Mouse (Mus musculus): Measurements from ENCODE around the gene Adgrl1. TPM values are rescaled to one million over a fixed set of nuclear protein-coding genes. Genes with fewer than 3 reads are reported as not detected.

The Adgrl1 gene
- 31.2 and 35.2 TPM in 2 replicates for total RNA-seq (2014; fragmentation: Nextera tagmentation)
- total RNA-seq (2017) = 9.1 and 11.3 TPM in 2 replicates
- 18.5 and 20.7 TPM in 2 replicates for polyA plus RNA-seq (2012)

DNA sequence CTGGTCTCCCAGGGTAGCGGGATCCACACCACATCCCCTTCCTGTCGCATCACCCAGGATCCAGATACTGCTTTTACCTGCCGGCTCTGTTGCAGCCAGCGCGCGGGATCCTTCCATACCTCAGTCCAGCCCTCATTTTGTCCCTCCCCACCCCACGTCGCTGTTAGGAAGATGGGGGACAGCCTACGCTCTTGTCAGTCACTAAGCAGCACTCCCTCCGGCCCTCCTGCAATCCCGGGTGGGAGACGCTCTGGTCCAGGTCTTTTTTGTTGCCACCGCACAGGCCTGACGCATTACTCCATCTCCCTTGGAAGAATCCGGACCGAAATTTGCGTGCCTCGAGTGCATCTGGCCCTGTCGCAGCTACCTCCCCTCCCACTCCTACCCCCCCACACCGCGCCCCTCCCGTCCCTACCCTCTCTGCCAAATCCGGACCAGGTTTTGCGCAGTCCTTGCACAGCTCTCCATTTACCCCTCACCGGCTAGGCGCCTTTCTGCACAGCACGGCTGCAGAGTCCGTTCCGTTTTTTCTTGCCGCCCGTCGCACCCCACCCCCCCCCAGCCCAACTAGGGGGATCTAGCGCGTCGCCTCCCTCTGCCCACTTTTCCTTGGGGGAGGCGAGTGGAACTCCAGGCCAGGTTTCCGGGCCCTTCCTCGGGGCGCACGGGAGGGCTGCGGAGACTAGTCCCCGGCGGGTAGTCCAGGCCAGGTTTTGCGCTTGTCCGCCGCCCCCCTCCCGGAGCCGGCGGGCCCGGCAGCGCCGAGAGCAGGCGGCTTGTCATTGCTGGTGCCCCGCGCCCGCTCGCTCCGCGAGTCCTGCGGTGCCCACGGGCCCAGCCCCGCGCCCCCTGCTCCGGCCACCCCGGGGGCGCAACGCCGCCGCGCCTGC, at the start of gene Adgrl1:
Gene Adgrl1, plus strand, starts transcription at position 743 of the 890 bp plus-strand sequence.
- H3K4me1 ChIP-seq (ENCODE audit: insufficient read depth, low read depth, low read length) = peaks cover 60% of the 10 kb centered on the region
- peak within 1 kb of the TSS; percentile 79 for H3K4me3 ChIP-seq (ENCODE audit: low read depth, low read length)
- H3K36me3 ChIP-seq (replicated peaks) = peaks cover 9% of the 10 kb centered on the region
- H3K27me3 ChIP-seq (ENCODE audit: insufficient read depth, low read length) = peaks cover 53% of the 10 kb centered on the region
- ATAC-seq (ENCODE audit: extremely low read depth, insufficient number of reproducible peaks, low FRiP score, poor library complexity, severe bottlenecking) (peak; percentile 47), DNase-seq (ENCODE audit: low spot score) (peak; percentile 90)
- H3K9me3 ChIP-seq (replicated peaks) = no peaks in the 10 kb centered on the region
- TF ChIP-seq GATA1 (IDR thresholded peaks at IDR 0.05; ENCODE audit: borderline replicate concordance, low read length) (no peak), TAL1 (conservative IDR thresholded peaks at IDR 0.05; ENCODE audit: low read depth, low read length) (no peak), POLR2AphosphoS5 (IDR thresholded peaks at IDR 0.05; ENCODE audit: insufficient replicate concordance, low read depth, low read length) (no peak), GATA2 (IDR thresholded peaks at IDR 0.05; ENCODE audit: borderline replicate concordance, low read depth, low read length) (no peak), CTCF (IDR thresholded peaks at IDR 0.05; ENCODE audit: low read depth, low read length) (no peak)

DNA sequence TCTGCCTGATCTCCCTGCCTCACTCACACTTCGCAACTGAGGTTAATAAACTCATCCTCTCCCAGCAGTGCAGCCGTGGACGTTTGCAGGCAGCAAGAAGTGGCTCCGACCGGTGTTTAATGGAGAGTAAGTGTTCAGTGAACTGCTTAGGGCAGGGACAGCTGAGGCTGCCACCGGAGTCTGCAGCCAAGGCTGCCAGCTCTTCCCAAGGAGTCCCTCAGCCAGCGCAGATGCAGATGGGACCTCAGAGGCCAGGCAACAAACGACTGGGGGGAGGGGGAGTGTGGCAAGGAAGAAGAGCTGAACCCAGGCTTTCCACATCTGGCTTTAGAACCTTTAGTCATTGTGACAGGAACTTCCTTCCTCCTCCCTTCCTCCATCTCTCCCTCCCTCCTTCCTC, 47.6 kb upstream of the Adgrl1 start:
- H3K9me3 ChIP-seq (replicated peaks) = peaks cover 7% of the 10 kb centered on the region; the same call in 1 of the 2 replicates
- ATAC-seq (ENCODE audit: extremely low read depth, insufficient number of reproducible peaks, low FRiP score, poor library complexity, severe bottlenecking) (no peak), DNase-seq (ENCODE audit: low spot score) (no peak)
- peaks cover 19% of the 10 kb centered on the region for H3K27me3 ChIP-seq (ENCODE audit: insufficient read depth, low read length)
- no peak for TF ChIP-seq TAL1 (conservative IDR thresholded peaks at IDR 0.05; ENCODE audit: low read depth, low read length)
- TF ChIP-seq GATA2 (IDR thresholded peaks at IDR 0.05; ENCODE audit: borderline replicate concordance, low read depth, low read length) = no peak
- no peak for TF ChIP-seq CTCF (IDR thresholded peaks at IDR 0.05; ENCODE audit: low read depth, low read length)
- no peaks in the 10 kb centered on the region for H3K4me1 ChIP-seq (ENCODE audit: insufficient read depth, low read depth, low read length)
- no peaks in the 10 kb centered on the region for H3K36me3 ChIP-seq (replicated peaks)
- no peak overlapping the region for H3K4me3 ChIP-seq (ENCODE audit: low read depth, low read length)

GRCm38 (mm10) chr8:83853323-83854050, 46.4 kb upstream of the Adgrl1 start:
- Histone ChIP-seq H3K4me3 (ENCODE audit: low read depth, low read length) (no peak overlapping the region), H3K36me3 (replicated peaks) (no peaks in the 10 kb centered on the region), H3K4me1 (ENCODE audit: insufficient read depth, low read depth, low read length) (no peaks in the 10 kb centered on the region), H3K27me3 (ENCODE audit: insufficient read depth, low read length) (peaks cover 19% of the 10 kb centered on the region), H3K9me3 (replicated peaks) (no peaks in the 10 kb centered on the region)
- DNase-seq (ENCODE audit: low spot score) = no peak
- ATAC-seq (ENCODE audit: extremely low read depth, insufficient number of reproducible peaks, low FRiP score, poor library complexity, severe bottlenecking) = no peak
- TF ChIP-seq GATA2 (IDR thresholded peaks at IDR 0.05; ENCODE audit: borderline replicate concordance, low read depth, low read length) (no peak), TAL1 (conservative IDR thresholded peaks at IDR 0.05; ENCODE audit: low read depth, low read length) (no peak), GATA1 (IDR thresholded peaks at IDR 0.05; ENCODE audit: borderline replicate concordance, low read length) (no peak), CTCF (IDR thresholded peaks at IDR 0.05; ENCODE audit: low read depth, low read length) (no peak), POLR2AphosphoS5 (IDR thresholded peaks at IDR 0.05; ENCODE audit: insufficient replicate concordance, low read depth, low read length) (no peak)

DNA sequence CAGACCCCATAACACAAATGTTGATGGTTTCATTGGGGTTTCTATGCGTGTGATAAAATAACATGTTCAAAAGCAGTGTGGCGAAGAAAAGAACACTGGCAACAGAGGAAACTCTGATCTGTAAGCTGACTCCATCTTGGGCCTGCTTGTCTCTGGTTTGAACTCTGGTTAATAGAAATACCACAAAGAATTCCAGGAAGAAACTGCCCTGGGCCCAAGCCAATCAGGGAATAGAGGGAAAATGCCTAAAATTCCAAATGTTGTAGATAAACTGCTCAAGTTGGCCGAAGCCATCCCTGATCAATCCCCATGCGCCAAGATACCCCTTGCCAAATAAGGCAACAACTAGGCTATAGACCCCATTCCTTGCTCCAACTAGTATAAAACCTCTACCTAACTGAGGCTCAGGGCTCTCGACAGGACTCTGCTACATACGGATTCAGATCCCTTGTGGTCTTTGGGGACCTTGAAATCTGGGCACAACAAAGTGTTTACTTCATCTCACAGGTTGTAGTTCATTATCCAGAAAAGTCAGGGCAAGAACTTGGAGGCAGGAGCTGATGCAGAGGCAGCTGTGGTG, 43.3 kb upstream of the Adgrl1 start:
- TF ChIP-seq POLR2AphosphoS5 (IDR thresholded peaks at IDR 0.05; ENCODE audit: insufficient replicate concordance, low read depth, low read length) (no peak), GATA2 (IDR thresholded peaks at IDR 0.05; ENCODE audit: borderline replicate concordance, low read depth, low read length) (no peak), GATA1 (IDR thresholded peaks at IDR 0.05; ENCODE audit: borderline replicate concordance, low read length) (no peak), TAL1 (conservative IDR thresholded peaks at IDR 0.05; ENCODE audit: low read depth, low read length) (no peak), CTCF (IDR thresholded peaks at IDR 0.05; ENCODE audit: low read depth, low read length) (no peak)

DNA sequence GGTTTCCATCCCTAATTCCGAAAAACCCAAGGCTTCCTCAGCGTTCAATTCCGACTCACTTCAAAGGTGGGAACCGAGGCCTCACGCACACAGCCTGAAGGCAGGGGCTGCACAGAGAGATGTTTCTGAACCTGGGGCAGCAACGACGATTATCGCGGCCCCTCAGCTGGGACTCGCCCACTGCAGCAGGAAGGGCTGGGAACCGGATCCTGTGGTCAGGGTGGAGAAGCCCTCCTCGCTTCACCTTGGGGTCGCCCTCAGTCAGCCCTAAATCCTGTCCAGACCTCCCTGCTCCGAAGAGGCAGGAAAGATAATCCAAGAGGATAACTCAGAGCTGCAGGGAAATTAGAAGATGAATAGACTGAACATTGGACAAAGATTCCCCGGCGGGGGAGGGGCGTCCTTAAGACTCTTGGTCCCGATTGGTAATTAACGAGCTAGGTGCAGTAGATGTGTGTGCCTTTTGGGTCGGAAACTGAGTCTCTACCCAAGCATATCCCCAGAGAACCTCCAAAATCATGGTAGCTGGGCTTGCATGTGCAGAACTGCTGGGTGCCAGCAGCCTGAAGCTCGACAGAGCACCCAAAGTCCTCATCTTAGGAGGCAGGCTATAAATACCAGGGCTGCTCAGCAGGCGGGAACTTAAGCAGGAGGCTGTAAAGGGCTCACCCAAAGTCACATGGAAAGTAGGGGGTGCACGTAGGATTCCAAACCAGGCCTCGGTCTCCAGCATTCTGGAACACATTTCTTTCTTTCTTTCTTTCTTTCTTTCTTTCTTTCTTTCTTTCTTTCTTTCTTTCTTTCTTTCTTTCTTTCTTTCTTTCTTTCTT, 37.3 kb upstream of the Adgrl1 start:
- ATAC-seq (ENCODE audit: extremely low read depth, insufficient number of reproducible peaks, low FRiP score, poor library complexity, severe bottlenecking) (no peak), DNase-seq (ENCODE audit: low spot score) (no peak)
- Histone ChIP-seq H3K9me3 (replicated peaks) (no peaks in the 10 kb centered on the region), H3K4me3 (ENCODE audit: low read depth, low read length) (no peak overlapping the region), H3K36me3 (replicated peaks) (no peaks in the 10 kb centered on the region), H3K27me3 (ENCODE audit: insufficient read depth, low read length) (peaks cover 29% of the 10 kb centered on the region), H3K4me1 (ENCODE audit: insufficient read depth, low read depth, low read length) (no peaks in the 10 kb centered on the region)
- TF ChIP-seq GATA1 (IDR thresholded peaks at IDR 0.05; ENCODE audit: borderline replicate concordance, low read length) = no peak
- TF ChIP-seq CTCF (IDR thresholded peaks at IDR 0.05; ENCODE audit: low read depth, low read length) = no peak
- TF ChIP-seq GATA2 (IDR thresholded peaks at IDR 0.05; ENCODE audit: borderline replicate concordance, low read depth, low read length) = no peak
- no peak for TF ChIP-seq POLR2AphosphoS5 (IDR thresholded peaks at IDR 0.05; ENCODE audit: insufficient replicate concordance, low read depth, low read length)
- no peak for TF ChIP-seq TAL1 (conservative IDR thresholded peaks at IDR 0.05; ENCODE audit: low read depth, low read length)

More for the DNA sequence above, 43.3 kb upstream of the Adgrl1 start:
- Histone ChIP-seq H3K4me3 (ENCODE audit: low read depth, low read length) (no peak overlapping the region), H3K9me3 (replicated peaks) (no peaks in the 10 kb centered on the region), H3K4me1 (ENCODE audit: insufficient read depth, low read depth, low read length) (no peaks in the 10 kb centered on the region), H3K36me3 (replicated peaks) (no peaks in the 10 kb centered on the region), H3K27me3 (ENCODE audit: insufficient read depth, low read length) (peaks cover 20% of the 10 kb centered on the region)
- ATAC-seq (ENCODE audit: extremely low read depth, insufficient number of reproducible peaks, low FRiP score, poor library complexity, severe bottlenecking) (no peak), DNase-seq (ENCODE audit: low spot score) (no peak)

Measured in G1E (cell line).